Mouse (Mus musculus) MEL (cell line): Measurements from ENCODE around the gene Gale. TPM values are rescaled to one million over a fixed set of nuclear protein-coding genes. Genes with fewer than 3 reads are reported as not detected.

Experiments
- DNase-seq: peaks from one replicate; pipeline ENCODE4 v3.0.0; 2011; ENCODE audit warnings: low read depth, low spot score
- H3K27ac ChIP-seq: 2 replicates; pipeline ENCODE4 v1.5.1; 2012; ENCODE audit warnings: low read depth, mild to moderate bottlenecking, control low read depth, low read length, moderate library complexity; ENCODE audit not compliant: control insufficient read depth
- H3K27me3 ChIP-seq, 2 experiments: fragments of 150-350 bp in 1 of 2; sonication (generic) in 1 of 2; 2 replicates each; pipeline ENCODE4 v1.6.1; 2012; ENCODE audit warnings: low read length in 2 of 2, mild to moderate bottlenecking in 2 of 2, improper control_type of control experiment in 1 of 2, moderate library complexity in 1 of 2; ENCODE audit not compliant: insufficient read depth in 2 of 2, control insufficient read depth in 1 of 2
- H3K36me3 ChIP-seq, 2 experiments: 2 replicates each; pipeline ENCODE4 v1.6.1; 2012 to 2014; ENCODE audit warnings: low read length in 2 of 2, improper control_type of control experiment in 1 of 2, inconsistent platforms in 1 of 2, mild to moderate bottlenecking in 1 of 2; ENCODE audit not compliant: insufficient read depth in 2 of 2, control insufficient read depth in 1 of 2
- H3K4me1 ChIP-seq, 2 experiments: fragments of 150-350 bp in 1 of 2; sonication (generic) in 1 of 2; 2 replicates each; pipeline ENCODE4 v1.6.1; 2012; ENCODE audit warnings: low read length in 2 of 2, improper control_type of control experiment in 1 of 2, mild to moderate bottlenecking in 1 of 2; ENCODE audit not compliant: insufficient read depth in 2 of 2, control insufficient read depth in 1 of 2
- H3K4me3 ChIP-seq, 2 experiments: fragments of 150-350 bp in 1 of 2; sonication (generic) in 1 of 2; 2 replicates each; pipeline ENCODE4 v1.5.1; 2012; ENCODE audit warnings: low read depth in 2 of 2, low read length in 2 of 2, mild to moderate bottlenecking in 2 of 2, moderate library complexity in 2 of 2, control low read depth in 1 of 2, improper control_type of control experiment in 1 of 2; ENCODE audit not compliant: control insufficient read depth in 1 of 2, insufficient read depth in 1 of 2
- H3K79me2 ChIP-seq: 2 replicates; pipeline ENCODE4 v1.6.1; 2012; ENCODE audit warnings: mild to moderate bottlenecking, low read length, moderate library complexity; ENCODE audit not compliant: control insufficient read depth, poor library complexity, insufficient read depth
- H3K9ac ChIP-seq: 2 replicates; pipeline ENCODE4 v1.6.1; 2012; ENCODE audit warnings: low read depth, mild to moderate bottlenecking, control low read depth, low read length, moderate library complexity; ENCODE audit not compliant: control insufficient read depth, poor library complexity, severe bottlenecking
- H3K9me3 ChIP-seq: fragments of 150-350 bp; sonication (generic); replicated peaks from 2 replicates; pipeline ENCODE4 v1.6.1; 2012; ENCODE audit warnings: mild to moderate bottlenecking, low read length, improper control_type of control experiment, moderate library complexity; ENCODE audit not compliant: insufficient read depth
- BHLHE40 ChIP-seq: IDR thresholded peaks from 2 replicates; pipeline ENCODE4 v1.6.1; 2012; ENCODE audit warnings: low read depth, mild to moderate bottlenecking, inconsistent platforms, low read length, improper control_type of control experiment, borderline replicate concordance
- CTCF ChIP-seq, 3 experiments: IDR thresholded peaks in 2 of 3; conservative IDR thresholded peaks in 1 of 3; 2 replicates each; pipeline ENCODE4 v1.5.1; 2011 to 2012; ENCODE audit warnings: low read length in 3 of 3, low read depth in 2 of 3, mild to moderate bottlenecking in 2 of 3, improper control_type of control experiment in 1 of 3, inconsistent platforms in 1 of 3, mixed read lengths in 1 of 3, moderate library complexity in 1 of 3; ENCODE audit not compliant: control insufficient read depth in 1 of 3, insufficient read depth in 1 of 3, poor library complexity in 1 of 3, severe bottlenecking in 1 of 3
- ETS1 ChIP-seq: IDR thresholded peaks from 2 replicates; pipeline ENCODE4 v1.6.1; 2012; ENCODE audit warnings: low read depth, mild to moderate bottlenecking, inconsistent platforms, low read length, improper control_type of control experiment, moderate library complexity
- GABPA ChIP-seq: IDR thresholded peaks from 2 replicates; pipeline ENCODE4 v1.6.1; 2012; ENCODE audit warnings: low read depth, mild to moderate bottlenecking, inconsistent platforms, low read length, improper control_type of control experiment, moderate library complexity
- HCFC1 ChIP-seq: IDR thresholded peaks from 2 replicates; pipeline ENCODE4 v1.6.1; 2012; ENCODE audit warnings: low read depth, mild to moderate bottlenecking, inconsistent platforms, low read length, improper control_type of control experiment, moderate library complexity
- MAZ ChIP-seq: IDR thresholded peaks from 2 replicates; pipeline ENCODE4 v1.6.1; 2012; ENCODE audit warnings: low read depth, mild to moderate bottlenecking, inconsistent platforms, low read length, improper control_type of control experiment
- MEF2A ChIP-seq: IDR thresholded peaks from 2 replicates; pipeline ENCODE4 v1.6.1; 2014; ENCODE audit warnings: low read depth, mild to moderate bottlenecking, inconsistent platforms, low read length, improper control_type of control experiment; ENCODE audit not compliant: poor library complexity, insufficient replicate concordance, severe bottlenecking; ENCODE audit errors: extremely low read depth
- MXI1 ChIP-seq: IDR thresholded peaks from 2 replicates; pipeline ENCODE4 v1.6.1; 2011; ENCODE audit warnings: mild to moderate bottlenecking, low read depth, low read length, improper control_type of control experiment
- MYC ChIP-seq: IDR thresholded peaks from 2 replicates; pipeline ENCODE4 v1.6.1; 2011; ENCODE audit warnings: low read depth, mild to moderate bottlenecking, low read length, improper control_type of control experiment, moderate library complexity
- NRF1 ChIP-seq: IDR thresholded peaks from 2 replicates; pipeline ENCODE4 v1.6.1; 2014; ENCODE audit warnings: low read depth, mild to moderate bottlenecking, inconsistent platforms, low read length, improper control_type of control experiment, moderate library complexity; ENCODE audit not compliant: poor library complexity, insufficient read depth, severe bottlenecking
- RAD21 ChIP-seq: IDR thresholded peaks from 2 replicates; pipeline ENCODE4 v1.6.1; 2011; ENCODE audit warnings: mild to moderate bottlenecking, low read depth, low read length, improper control_type of control experiment
- TAL1 ChIP-seq: IDR thresholded peaks from 2 replicates; pipeline ENCODE4 v1.6.1; 2012; ENCODE audit warnings: mild to moderate bottlenecking, inconsistent platforms, low read length, moderate library complexity, mixed read lengths
- polyA plus RNA-seq, 2 experiments: library from polyadenylated mRNA; stranded (reverse) in 1 of 2; unstranded in 1 of 2; fragments of >175 nt in 1 of 2; fragments of >200 nt in 1 of 2; gene quantifications; 2 replicates each; pipeline versions ENCODE4 v1.2.1 to v1.2.4; 2012; ENCODE audit warnings: low replicate concordance in 2 of 2, low read depth in 1 of 2; ENCODE audit not compliant: insufficient read length in 2 of 2, insufficient read depth in 1 of 2, missing spikeins in 1 of 2
- total RNA-seq: library from RNA; depleted of rRNA; stranded (reverse); fragments of 300-350 nt; gene quantifications from 2 replicates; pipeline ENCODE4 v1.2.3, GENCODE M21; 2012

Gene Gale
- total and polyA plus RNA-seq, 3 experiments, result 24.5 to 31.2 TPM; not detected in 1

GRCm38 (mm10) chr4:135949911-135950310 lies 13.6 kb upstream of the Gale start:
- H3K27me3 ChIP-seq, result no peaks in the 10 kb centered on the region
- no peak overlapping the region for H3K9ac ChIP-seq
- TF ChIP-seq MAZ (no peak), HCFC1 (no peak)
- H3K27ac ChIP-seq, result no peak overlapping the region
- H3K4me3 ChIP-seq, result no peak overlapping the region
- peaks cover 3 to 9% of the 10 kb centered on the region in 2 experiments for H3K36me3 ChIP-seq
- no peak for DNase-seq
- H3K79me2 ChIP-seq, result peaks cover 17% of the 10 kb centered on the region
- H3K4me1 ChIP-seq, result peaks cover 0 to 5% of the 10 kb centered on the region in 2 experiments; a peak in 3 of 4 replicates
- H3K9me3 ChIP-seq, result no peaks in the 10 kb centered on the region

GRCm38 (mm10) chr4:135950365-135950764 lies 13.2 kb upstream of the Gale start:
- peaks cover 0 to 5% of the 10 kb centered on the region in 2 experiments; a peak in 3 of 4 replicates for H3K4me1 ChIP-seq
- no peak overlapping the region for H3K27ac ChIP-seq
- DNase-seq, result no peak
- H3K27me3 ChIP-seq, result no peaks in the 10 kb centered on the region
- H3K36me3 ChIP-seq, result peaks cover 3 to 9% of the 10 kb centered on the region in 2 experiments
- H3K9ac ChIP-seq, result no peak overlapping the region
- peaks cover 17% of the 10 kb centered on the region for H3K79me2 ChIP-seq
- H3K4me3 ChIP-seq, result no peak overlapping the region
- H3K9me3 ChIP-seq, result no peaks in the 10 kb centered on the region
- no peak for TF ChIP-seq NRF1
- TF ChIP-seq MAZ, result no peak
- no peak for TF ChIP-seq ETS1
- no peak for TF ChIP-seq TAL1
- no peak for TF ChIP-seq MEF2A
- TF ChIP-seq MYC, result no peak
- TF ChIP-seq MXI1, result no peak
- no peak for TF ChIP-seq HCFC1
- no peak for TF ChIP-seq BHLHE40
- TF ChIP-seq GABPA, result no peak
- no peak for TF ChIP-seq RAD21

GRCm38 (mm10) chr4:135951505-135951904 lies 12.0 kb upstream of the Gale start:
- H3K27ac ChIP-seq, result no peak overlapping the region
- H3K79me2 ChIP-seq, result peaks cover 17% of the 10 kb centered on the region
- TF ChIP-seq ETS1 (no peak), CTCF (IDR thresholded peaks at IDR 0.05 in 2 of 3, conservative IDR thresholded peaks at IDR 0.05 in 1 of 3; ENCODE audit: control insufficient read depth in 1 of 3, insufficient read depth in 1 of 3, low read depth in 2 of 3, low read length in 3 of 3, poor library complexity in 1 of 3, severe bottlenecking in 1 of 3) (peak; percentile 44 to 46 (median 46))
- H3K4me3 ChIP-seq, result no peak overlapping the region
- peak; percentile 35 for DNase-seq
- no peaks in the 10 kb centered on the region for H3K9me3 ChIP-seq
- no peak overlapping the region for H3K9ac ChIP-seq
- H3K27me3 ChIP-seq, result no peaks in the 10 kb centered on the region
- peaks cover 0 to 5% of the 10 kb centered on the region in 2 experiments; a peak in 3 of 4 replicates for H3K4me1 ChIP-seq
- peaks cover 3 to 9% of the 10 kb centered on the region in 2 experiments for H3K36me3 ChIP-seq
